Comparison of ENCODE assay signal across 8 mouse cellular contexts in genomic region chr1:43310711-43311695, GRCm38 (mm10).
A peak's percentile ranks its signal among the peaks of the same experiment; 100 is the strongest.
DNase-seq lines count a peak whose midpoint lies in the region; ATAC-seq and TF ChIP-seq lines count a peak whose summit lies in the region.

No protein-coding gene starts in this region.

- 46% methylated on average over 16 of the region's 16 CpGs for WGBS in kidney, adult 2 months
- 52% methylated on average over 16 of the region's 16 CpGs for WGBS in hindbrain, embryonic 15.5 days

- DNase-seq in kidney, adult 2 months, result peak; percentile 48
- no peak for DNase-seq in kidney, adult 11 months
- peak; percentile 52 for DNase-seq in embryo, embryonic 11 days
- DNase-seq in lung, postnatal 25 days (ENCODE audit: low spot score), result peak; percentile 13
- no peak for DNase-seq in cerebellum, postnatal 14 days
- no peak for DNase-seq in urinary bladder, adult 18-20 months (ENCODE audit: low spot score in 2 of 2)
- DNase-seq in adrenal gland, adult (ENCODE audit: inconsistent age in 2 of 2, low spot score in 1 of 2), result no peak

- H3K9ac ChIP-seq in hindbrain, embryonic 15.5 days, result no peak overlapping the region

- TF ChIP-seq POLR2A in kidney, adult 2 months (IDR thresholded peaks at IDR 0.05; ENCODE audit: low read depth, low read length), result no peak

- H3K27ac ChIP-seq in kidney, adult 2 months (ENCODE audit: insufficient read depth, low read depth, low read length), result peak overlapping the region; percentile 16; the same call in 1 of the 2 replicates
- H3K27ac ChIP-seq in hindbrain, embryonic 15.5 days (replicated peaks), result peak overlapping the region; percentile 30

- peak overlapping the region; percentile 25 for H3K4me2 ChIP-seq in hindbrain, embryonic 15.5 days

- H3K27me3 ChIP-seq in kidney, adult 2 months (replicated peaks; ENCODE audit: control insufficient read depth, insufficient read depth, low read length), result no peaks in the 10 kb centered on the region
- H3K27me3 ChIP-seq in hindbrain, embryonic 15.5 days, result no peaks in the 10 kb centered on the region

- no peaks in the 10 kb centered on the region for H3K4me1 ChIP-seq in kidney, adult 2 months (ENCODE audit: control insufficient read depth, insufficient read depth, low read length)
- 0 out of 2 replicates have a peak, but pooled peaks cover 9% of the 10 kb centered on the region for H3K4me1 ChIP-seq in hindbrain, embryonic 15.5 days (replicated peaks)

- H3K4me3 ChIP-seq in kidney, adult 2 months (ENCODE audit: insufficient read depth, low read depth, low read length), result no peak overlapping the region
- H3K4me3 ChIP-seq in hindbrain, embryonic 15.5 days, result no peak overlapping the region

- TF ChIP-seq CTCF in kidney, adult 2 months (conservative IDR thresholded peaks at IDR 0.05; ENCODE audit: insufficient read depth, insufficient read length, low read depth, low read length), result no peak

- H3K9me3 ChIP-seq in hindbrain, embryonic 15.5 days, result no peaks in the 10 kb centered on the region

- ATAC-seq in hindbrain, embryonic 15.5 days (ENCODE audit: low FRiP score, low read depth), result peak; percentile 59; the same call in 1 of the 2 replicates

- no peaks in the 10 kb centered on the region for H3K36me3 ChIP-seq in kidney, adult 2 months (ENCODE audit: control insufficient read depth, insufficient read depth, low read length)
- no peaks in the 10 kb centered on the region for H3K36me3 ChIP-seq in hindbrain, embryonic 15.5 days

Comparison
In these comparisons a context has a peak if more than half of its experiments do, and no peak if none do; other contexts are left out.
1. DNase-seq: peak in kidney, adult 2 months (single experiment), embryo, embryonic 11 days (single experiment) and lung, postnatal 25 days (single experiment); none in kidney, adult 11 months (single experiment), cerebellum, postnatal 14 days (0 of 2), urinary bladder, adult 18-20 months (0 of 2) and adrenal gland, adult (0 of 2).